Mouse (Mus musculus) C2C12 (cell line): ENCODE measurements around the gene Gm14399.
"Not testable (repeated sequence)": the region's sequence is repeated elsewhere in the genome, so short reads cannot be mapped to it uniquely, and the experiment has no call there.

Experiments used
- CTCF ChIP-seq: IDR thresholded peaks from one replicate; pipeline ENCODE4 v1.5.1; 2011; ENCODE audit not compliant: control insufficient read depth, insufficient read depth, insufficient read length
- MAX ChIP-seq: IDR thresholded peaks from one replicate; pipeline ENCODE4 v1.6.1; 2011; ENCODE audit warnings: mild to moderate bottlenecking, control low read depth
- MYOD1 ChIP-seq: IDR thresholded peaks from one replicate; pipeline ENCODE4 v1.6.1; 2011; ENCODE audit warnings: low read depth; ENCODE audit not compliant: control insufficient read depth, insufficient read length
- MYOG ChIP-seq: IDR thresholded peaks from one replicate; pipeline ENCODE4 v1.6.1; 2011; ENCODE audit not compliant: control insufficient read depth, insufficient read length; ENCODE audit errors: extremely low read depth
- USF1 ChIP-seq: IDR thresholded peaks from one replicate; pipeline ENCODE4 v1.6.1; 2011; ENCODE audit warnings: low read depth, mild to moderate bottlenecking, control low read depth, moderate library complexity

GRCm38 (mm10) chr2:175166870-175167269, 25.1 kb upstream of the Gm14399 start:
- not testable (repeated sequence) for TF ChIP-seq CTCF, MYOG, USF1, MYOD1, MAX
